Mouse (Mus musculus) left cerebral cortex, postnatal 14 days (tissue): ENCODE measurements around the gene Cacna1e. TPM values are rescaled to one million over a fixed set of nuclear protein-coding genes. Genes with fewer than 3 reads are reported as not detected.

Experiments used
- DNase-seq, 2 experiments: peaks; one replicate each; pipeline ENCODE4 v3.0.0; 2021 to 2022; ENCODE audit warnings: low spot score in 2 of 2, mixed read lengths in 1 of 2
- intact Hi-C: fragments of 180-260 bp; cut with DNase I; formaldehyde crosslinking; loops from one replicate; pipeline ENCODE4 v1.15.1; 2025
- total RNA-seq, 2 experiments: library from RNA; stranded (reverse); gene quantifications; 2 replicates each; pipeline ENCODE4 v1.2.3; 2021

Cacna1e gene
- total RNA-seq, 2 experiments from 2014 or later: 151 to 157 TPM

DNA sequence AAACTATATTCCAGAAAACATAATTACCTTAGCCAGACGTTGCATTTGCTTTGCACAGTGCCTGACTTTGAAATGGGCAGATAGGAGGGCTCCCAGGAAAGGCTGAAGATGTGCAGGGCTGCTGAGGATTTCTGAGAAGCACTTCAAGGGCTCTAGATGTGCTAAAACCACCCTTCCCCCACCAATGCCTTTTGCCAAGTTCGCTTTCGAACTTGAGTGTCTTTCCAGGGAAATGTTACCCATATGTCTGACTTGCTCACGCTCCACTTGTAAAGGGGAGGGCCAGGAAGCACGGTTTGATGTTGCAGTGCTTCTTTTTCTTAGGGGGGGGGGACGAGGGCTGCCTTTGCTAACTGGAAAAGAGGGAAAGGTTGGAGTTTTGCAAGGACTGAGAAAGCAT lies 393.2 kb downstream of the Cacna1e start:
- DNase-seq: peak; percentile 28 to 52
- intact Hi-C loops: no loop called here

DNA sequence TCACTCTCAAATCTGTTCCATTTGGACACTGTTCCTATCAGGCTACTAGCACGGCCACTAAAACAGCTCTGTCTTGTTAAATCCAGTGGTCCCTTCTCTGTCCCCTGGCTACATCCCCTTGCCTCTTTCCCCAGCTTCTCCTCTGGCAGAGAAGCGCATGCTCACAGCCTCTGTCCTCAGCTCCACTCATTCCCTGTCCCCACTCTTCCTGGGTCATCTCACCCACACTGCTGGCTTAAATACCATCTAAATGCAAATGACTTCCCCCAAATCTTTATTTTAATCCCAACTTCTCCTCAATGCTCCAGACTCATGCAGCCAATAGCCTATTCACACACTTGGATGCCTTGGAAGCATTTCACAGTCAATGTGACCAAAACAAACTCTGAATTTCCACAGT lies 407.6 kb downstream of the Cacna1e start:
- intact Hi-C loops: no loop called here
- no peak for DNase-seq

GRCm38 (mm10) chr1:154475706-154476105 lies 408.6 kb downstream of the Cacna1e start:
- DNase-seq: peak in 1 of 2 experiments; percentile 35
- intact Hi-C loops: no loop called here

DNA sequence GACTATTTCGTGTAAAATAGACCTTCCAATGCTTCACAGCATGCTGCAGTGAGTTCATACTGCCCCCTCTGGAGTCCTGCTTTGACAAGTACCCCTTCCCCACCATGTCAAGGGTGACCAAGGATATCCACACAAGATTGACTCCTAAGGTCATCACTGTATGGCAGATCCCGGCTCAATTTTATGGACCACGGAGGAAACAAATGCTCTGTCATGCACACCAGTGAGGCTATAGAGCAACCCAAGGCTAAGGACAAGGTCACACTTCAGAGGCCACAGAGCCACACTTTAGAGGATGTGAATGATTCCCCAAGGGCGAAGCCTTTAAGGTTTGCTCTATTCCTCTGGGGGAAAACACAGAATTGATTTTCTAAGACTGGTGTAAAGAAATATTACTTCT lies 410.1 kb downstream of the Cacna1e start:
- intact Hi-C loops: no loop called here
- no peak for DNase-seq

DNA sequence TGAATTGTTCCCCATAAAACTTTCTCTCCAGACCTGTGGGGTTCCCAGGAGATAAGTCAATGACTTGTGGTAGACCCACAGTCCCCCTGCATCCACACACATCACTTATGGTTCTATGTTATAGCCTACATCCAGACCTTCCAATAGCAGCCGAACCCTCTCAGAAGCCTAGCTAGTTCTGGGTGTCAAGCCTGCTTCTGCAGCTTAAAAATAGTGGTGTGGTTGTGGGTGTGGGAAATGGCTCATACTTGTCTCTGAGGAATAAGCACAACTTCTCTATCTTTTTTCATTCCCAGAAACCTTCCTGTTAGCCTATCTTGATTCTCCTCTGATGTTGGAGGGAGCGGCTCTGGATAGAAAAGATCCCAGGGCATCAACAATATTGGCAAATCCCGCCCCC lies 417.0 kb downstream of the Cacna1e start:
- intact Hi-C loops: no loop called here

GRCm38 (mm10) chr1:154461521-154461920 lies 422.8 kb downstream of the Cacna1e start:
- intact Hi-C loops: no loop called here
- DNase-seq: no peak

More for the DNA sequence above, 417.0 kb downstream of the Cacna1e start:
- DNase-seq: no peak

DNA sequence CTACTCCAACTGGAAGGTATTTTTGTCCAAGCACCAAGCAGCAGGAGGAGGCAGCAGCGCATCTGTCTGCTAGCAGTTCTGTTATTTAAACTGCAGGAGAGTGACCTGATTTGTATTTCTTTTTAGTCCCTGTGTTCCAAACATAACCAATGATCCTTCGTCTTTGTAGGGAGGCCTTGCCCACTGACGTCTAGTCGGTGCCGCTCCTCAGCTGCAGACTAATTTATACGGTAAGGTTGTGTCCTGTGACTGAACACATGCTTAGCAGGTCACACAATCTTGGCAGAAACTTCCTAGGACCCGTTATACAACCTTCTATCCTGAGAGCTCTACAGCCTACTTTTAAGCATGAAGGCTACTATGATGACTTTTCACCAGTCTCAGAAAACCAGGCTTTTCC lies 424.2 kb downstream of the Cacna1e start:
- intact Hi-C loops: no loop called here
- no peak for DNase-seq

DNA sequence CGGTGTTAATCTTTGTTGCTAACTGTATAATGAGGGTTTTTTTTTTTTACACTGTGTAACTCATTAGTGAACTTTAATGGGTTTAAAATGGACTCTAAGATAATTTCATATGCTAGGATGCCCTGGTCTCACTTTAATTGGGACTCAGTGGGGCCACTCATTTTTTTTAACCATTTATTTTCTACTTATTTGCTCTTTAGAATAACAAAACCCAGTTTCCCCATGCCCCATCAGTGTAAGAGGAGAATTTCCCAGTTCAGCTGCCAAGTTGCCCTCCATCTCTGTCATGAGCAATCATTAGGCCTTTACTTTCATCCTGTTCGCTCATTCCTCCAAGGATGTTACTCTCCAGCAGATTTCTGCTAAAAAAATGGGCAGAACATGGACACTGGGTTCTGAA lies 425.7 kb downstream of the Cacna1e start:
- no peak for DNase-seq
- intact Hi-C loops: no loop called here

- peak in 1 of 2 experiments; percentile 25 for DNase-seq
- intact Hi-C loops: no loop called here
Measured at GRCm38 (mm10) chr1:154450799-154451198, 433.5 kb downstream of the Cacna1e start.

DNA sequence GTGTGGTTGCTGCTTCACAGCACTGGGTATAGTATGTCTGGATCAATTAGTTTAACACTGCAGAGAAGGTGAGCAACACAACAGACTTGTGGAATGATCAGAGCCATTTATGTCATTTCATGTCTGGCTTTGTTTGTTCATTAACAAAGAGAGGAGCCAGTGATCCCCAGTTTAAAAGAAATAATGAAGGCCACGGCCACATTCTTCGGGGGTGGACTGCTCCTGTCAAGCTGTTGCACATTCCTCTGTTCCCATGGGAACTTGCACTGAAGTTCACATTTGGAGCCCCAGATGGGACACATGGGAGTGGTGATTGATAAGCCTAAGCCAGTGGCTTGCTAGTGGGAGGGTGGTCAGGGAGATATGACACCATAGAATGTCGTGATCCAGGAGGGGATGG lies 437.8 kb downstream of the Cacna1e start:
- intact Hi-C loops: no loop called here
- no peak for DNase-seq

GRCm38 (mm10) chr1:154433520-154433919 lies 450.8 kb downstream of the Cacna1e start:
- DNase-seq: no peak
- intact Hi-C loops: no loop called here

GRCm38 (mm10) chr1:154433112-154433511 lies 451.2 kb downstream of the Cacna1e start:
- DNase-seq: no peak
- intact Hi-C loops: no loop called here

DNA sequence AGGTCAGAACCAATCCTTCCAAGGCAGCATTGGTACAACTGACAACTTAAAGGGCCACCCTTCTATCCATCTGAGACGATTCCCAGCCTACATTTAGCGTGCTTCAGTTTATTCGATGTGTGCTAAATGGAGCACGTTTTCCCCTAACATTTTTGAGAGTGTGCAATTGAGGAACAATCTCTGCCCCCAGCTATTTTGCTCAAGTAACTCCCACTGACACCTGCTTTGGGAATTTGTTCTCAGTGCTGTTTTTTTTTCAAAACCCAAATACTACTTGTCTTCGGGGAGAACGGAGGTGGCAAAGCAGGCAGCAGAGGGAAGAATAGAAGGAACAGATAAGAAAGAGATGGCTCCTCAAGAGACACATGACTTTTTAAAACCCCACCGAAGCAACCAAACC lies 456.0 kb downstream of the Cacna1e start:
- intact Hi-C loops: no loop called here
- peak; percentile 14 to 27 for DNase-seq

- DNase-seq: peak in 1 of 2 experiments; percentile 66
- intact Hi-C loops: loop anchor here (10.0 kb wide), 1 partner anchor 307 kb away; no protein-coding TSS in a partner anchor
Measured at GRCm38 (mm10) chr1:154418278-154418677, 466.0 kb downstream of the Cacna1e start.

DNA sequence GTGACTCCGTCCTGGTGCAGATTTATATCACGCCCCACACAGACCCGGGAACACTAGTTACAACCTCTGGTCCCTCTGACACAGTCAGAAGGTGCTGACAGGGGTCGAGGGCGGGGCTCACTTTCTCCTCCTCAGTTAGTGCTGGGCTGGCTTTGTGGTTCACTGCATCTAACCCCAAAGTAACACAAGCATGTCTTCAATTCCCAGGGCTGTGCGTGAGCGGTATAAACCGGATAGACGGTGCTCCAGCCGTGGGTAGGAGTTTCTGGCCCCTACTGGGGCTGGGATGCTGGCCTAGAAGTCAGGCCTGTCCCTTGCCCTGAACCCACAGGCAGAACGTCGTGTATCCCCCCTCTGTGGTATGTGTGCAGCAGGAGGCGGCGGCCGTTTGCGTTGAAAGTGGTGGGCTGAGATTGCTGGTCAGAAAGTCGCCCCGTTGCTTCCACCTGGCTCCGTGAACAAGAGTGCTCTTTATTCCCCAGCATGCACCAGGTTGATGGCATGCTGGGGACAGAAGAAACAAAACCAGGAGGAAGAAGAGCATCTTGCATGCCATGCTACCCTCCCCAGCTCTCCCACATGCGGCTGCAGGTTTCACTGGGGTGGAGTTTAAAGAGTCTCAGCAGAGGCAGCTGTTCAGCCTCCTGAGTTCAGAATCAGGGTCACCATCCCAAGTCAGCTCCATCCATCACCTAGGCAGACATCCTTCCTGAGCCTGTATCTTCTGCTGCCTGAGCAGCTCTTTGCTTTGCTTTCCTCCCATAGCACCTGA lies 467.7 kb downstream of the Cacna1e start:
- intact Hi-C loops: loop anchor here (10.0 kb wide), 1 partner anchor 308 kb away; no protein-coding TSS in a partner anchor
- DNase-seq: no peak

DNA sequence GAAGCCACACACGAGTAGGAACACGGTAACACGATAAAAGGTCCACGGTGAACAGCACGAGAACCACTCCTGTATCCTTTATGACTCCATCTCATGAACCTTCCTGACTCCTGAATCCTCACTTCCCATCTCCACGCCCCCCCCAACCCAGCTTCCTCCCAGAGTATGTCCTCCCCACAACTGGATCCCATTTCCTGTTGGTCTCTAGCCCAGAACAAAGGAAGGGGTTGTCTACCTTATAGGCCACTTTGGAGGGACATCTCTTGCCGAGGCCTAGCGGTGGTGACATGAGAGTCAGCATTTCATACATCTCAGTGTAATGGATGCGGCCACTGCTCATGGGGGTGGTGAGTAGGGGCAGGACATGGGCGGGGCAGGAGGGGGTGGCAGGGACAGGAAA lies 468.5 kb downstream of the Cacna1e start:
- DNase-seq: no peak
- intact Hi-C loops: loop anchor here (10.0 kb wide), 1 partner anchor 309 kb away; no protein-coding TSS in a partner anchor

- DNase-seq: peak in 1 of 2 experiments; percentile 13
- intact Hi-C loops: loop anchor here (10.0 kb wide), 1 partner anchor 312 kb away; no protein-coding TSS in a partner anchor
Measured at GRCm38 (mm10) chr1:154413138-154413537, 471.2 kb downstream of the Cacna1e start.

DNA sequence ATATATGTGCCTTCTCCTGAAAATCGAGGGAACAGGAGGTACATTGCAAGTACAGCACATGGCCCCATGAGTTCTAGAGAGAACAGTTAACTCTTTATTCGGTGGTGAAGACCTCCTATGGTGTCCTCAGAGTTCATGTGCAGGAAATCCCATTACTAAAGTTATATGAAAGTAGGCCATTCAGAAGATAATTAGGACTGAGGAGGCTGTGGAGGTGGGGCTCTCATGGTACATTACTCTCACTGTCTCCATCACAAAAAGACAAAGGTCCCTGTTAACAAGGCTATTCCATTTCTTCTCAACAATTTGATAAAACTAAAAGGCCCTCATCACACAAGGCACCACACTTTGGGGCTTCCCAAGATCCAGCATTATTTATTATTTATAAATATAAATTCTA lies 475.2 kb downstream of the Cacna1e start:
- DNase-seq: no peak
- intact Hi-C loops: no loop called here

DNA sequence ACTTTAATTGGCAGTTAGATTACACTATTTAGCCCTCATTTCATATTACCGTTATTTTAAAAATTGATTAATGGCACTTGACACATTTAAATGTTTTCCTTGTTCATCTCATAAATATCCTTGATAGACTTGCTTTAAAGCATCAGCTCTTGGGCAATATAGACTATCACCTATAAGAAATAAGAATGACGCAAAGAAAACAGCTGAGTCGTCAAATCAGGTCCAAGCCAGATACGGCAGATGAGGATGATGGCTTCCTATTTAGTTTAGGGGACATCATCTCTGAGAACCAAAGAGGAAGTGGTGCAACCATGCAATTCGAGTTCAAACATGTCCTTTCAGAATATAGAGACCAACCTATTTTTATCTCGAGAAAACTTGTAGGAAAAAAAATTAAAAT lies 492.3 kb downstream of the Cacna1e start:
- intact Hi-C loops: no loop called here
- DNase-seq: no peak
